Mouse (Mus musculus) hindlimb bud, embryonic 11.5 days (tissue): ENCODE results near the gene Pip4k2a.

Experiments
- DNase-seq: peaks from one replicate; pipeline ENCODE4 v3.0.0-alpha.2; 2012; ENCODE audit warnings: low read depth, low spot score; ENCODE audit errors: extremely low spot score

Pip4k2a gene

GRCm38 (mm10) chr2:18928597-18929257 is 69.2 kb downstream of the Pip4k2a start:
- no peak for DNase-seq

GRCm38 (mm10) chr2:18928196-18928595 is 69.7 kb downstream of the Pip4k2a start:
- DNase-seq, result no peak

- DNase-seq, result no peak
Observed at GRCm38 (mm10) chr2:18923806-18924595, 73.9 kb downstream of the Pip4k2a start.

- no peak for DNase-seq
Observed at GRCm38 (mm10) chr2:18923098-18923649, 74.8 kb downstream of the Pip4k2a start.

- no peak for DNase-seq
Observed at GRCm38 (mm10) chr2:18921570-18922180, 76.3 kb downstream of the Pip4k2a start.

- no peak for DNase-seq
Observed at GRCm38 (mm10) chr2:18920461-18920877, 77.5 kb downstream of the Pip4k2a start.

GRCm38 (mm10) chr2:18919797-18920354 is 78.0 kb downstream of the Pip4k2a start:
- no peak for DNase-seq

- DNase-seq, result no peak
Observed at GRCm38 (mm10) chr2:18917838-18918237, 80.1 kb downstream of the Pip4k2a start.

GRCm38 (mm10) chr2:18917380-18917750 is 80.6 kb downstream of the Pip4k2a start:
- no peak for DNase-seq

GRCm38 (mm10) chr2:18916615-18917379 is 81.1 kb downstream of the Pip4k2a start:
- DNase-seq, result no peak

- DNase-seq, result no peak
Observed at GRCm38 (mm10) chr2:18916042-18916407, 81.9 kb downstream of the Pip4k2a start.

GRCm38 (mm10) chr2:18915372-18916041 is 82.4 kb downstream of the Pip4k2a start:
- no peak for DNase-seq

- DNase-seq, result no peak
Observed at GRCm38 (mm10) chr2:18914750-18915149, 83.2 kb downstream of the Pip4k2a start.

GRCm38 (mm10) chr2:18913642-18914041 is 84.3 kb downstream of the Pip4k2a start:
- DNase-seq, result peak; percentile 61

GRCm38 (mm10) chr2:18911251-18911934 is 86.5 kb downstream of the Pip4k2a start:
- DNase-seq, result no peak

- no peak for DNase-seq
Observed at GRCm38 (mm10) chr2:18910209-18910608, 87.7 kb downstream of the Pip4k2a start.

GRCm38 (mm10) chr2:18909713-18910112 is 88.2 kb downstream of the Pip4k2a start:
- DNase-seq, result no peak

GRCm38 (mm10) chr2:18907269-18907668 is 90.7 kb downstream of the Pip4k2a start:
- no peak for DNase-seq

GRCm38 (mm10) chr2:18906421-18907084 is 91.4 kb downstream of the Pip4k2a start:
- DNase-seq, result no peak
